Mouse (Mus musculus) lung, adult 18-20 months (tissue): ENCODE measurements around the gene Itga9.
A peak's percentile ranks its signal among the peaks of the same experiment; 100 is the strongest.

Experiments used
- DNase-seq, 2 experiments: peaks; one replicate each; pipeline ENCODE4 v3.0.0; 2022; ENCODE audit warnings: mixed read lengths in 2 of 2

The Itga9 gene

DNA sequence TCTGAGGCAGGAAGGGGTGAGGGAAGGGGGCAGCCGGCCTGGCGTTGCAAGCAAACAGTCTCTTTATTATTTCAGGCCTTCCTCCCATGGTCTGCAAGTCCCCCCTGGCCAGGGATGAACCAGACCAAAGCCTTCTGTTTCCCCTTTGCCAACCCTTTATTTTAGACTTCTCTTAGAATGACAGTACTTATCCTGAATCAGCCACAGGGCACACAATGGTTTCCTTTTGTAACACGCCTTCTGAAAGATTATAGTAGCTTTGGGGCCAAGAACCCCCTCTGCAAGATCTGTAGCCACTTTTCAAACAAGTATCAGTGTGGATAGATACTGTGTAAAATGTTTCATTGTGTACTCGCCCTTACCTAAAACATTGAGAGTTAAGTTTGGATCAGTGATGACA is 178.1 kb downstream of the Itga9 start:
- DNase-seq, result no peak

DNA sequence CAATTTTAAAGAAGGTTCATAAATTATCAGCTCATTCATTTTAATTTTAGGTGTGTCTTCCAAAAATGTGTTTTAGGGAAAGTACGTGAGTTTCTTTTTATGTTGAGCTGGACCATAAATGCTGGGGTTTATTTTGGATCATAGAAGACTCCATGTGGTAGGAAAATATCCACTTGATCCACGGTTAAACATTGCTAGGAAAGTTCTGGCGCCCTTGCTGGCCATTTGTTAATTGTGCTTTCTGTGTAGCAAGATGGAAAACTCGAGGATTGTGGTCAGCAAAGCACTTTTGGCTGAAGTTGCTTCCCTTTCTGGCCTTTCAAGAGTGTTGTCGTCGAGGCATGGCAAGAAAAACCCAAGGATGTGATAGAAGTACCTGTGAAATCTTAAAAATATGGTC is 179.3 kb downstream of the Itga9 start:
- DNase-seq, result no peak

DNA sequence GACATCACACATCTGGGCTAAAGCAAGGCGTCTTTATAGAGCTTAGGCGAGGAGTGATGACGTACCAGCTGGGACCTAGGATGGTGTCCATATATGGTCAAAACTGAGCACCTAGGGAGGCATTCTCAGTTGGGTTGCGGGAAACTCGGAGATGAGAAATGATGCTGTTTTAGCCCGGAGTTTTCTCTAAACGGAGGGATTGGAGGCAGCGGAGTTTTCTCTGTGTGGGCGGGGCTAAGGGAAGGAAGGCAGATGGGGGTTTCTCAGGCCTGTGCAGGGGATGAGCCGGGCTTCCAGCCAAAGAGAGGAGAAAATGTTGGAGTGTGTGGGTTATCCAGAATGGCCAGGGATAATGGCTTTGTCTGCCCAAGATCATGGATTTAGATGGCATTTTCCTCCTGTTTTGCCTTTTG is 182.4 kb downstream of the Itga9 start:
- no peak for DNase-seq

DNA sequence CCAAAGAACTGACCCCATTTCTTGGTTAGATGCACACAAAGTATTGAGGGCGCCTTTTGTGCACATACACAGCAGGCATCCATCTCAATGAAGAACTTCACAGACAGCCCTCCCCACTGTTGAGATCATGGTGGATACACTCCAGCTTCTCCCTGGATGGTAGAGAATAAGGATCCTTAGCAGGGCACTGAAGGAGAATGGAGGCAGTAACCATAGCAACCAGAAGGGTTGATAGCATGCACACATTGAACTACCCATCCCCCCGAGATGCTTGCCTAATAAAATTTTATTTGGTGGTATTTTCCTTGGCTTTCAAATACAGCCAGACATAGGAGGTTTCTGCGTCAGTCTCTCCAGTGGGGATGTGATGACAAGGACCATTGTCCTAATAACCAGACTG is 184.7 kb downstream of the Itga9 start:
- no peak for DNase-seq

DNA sequence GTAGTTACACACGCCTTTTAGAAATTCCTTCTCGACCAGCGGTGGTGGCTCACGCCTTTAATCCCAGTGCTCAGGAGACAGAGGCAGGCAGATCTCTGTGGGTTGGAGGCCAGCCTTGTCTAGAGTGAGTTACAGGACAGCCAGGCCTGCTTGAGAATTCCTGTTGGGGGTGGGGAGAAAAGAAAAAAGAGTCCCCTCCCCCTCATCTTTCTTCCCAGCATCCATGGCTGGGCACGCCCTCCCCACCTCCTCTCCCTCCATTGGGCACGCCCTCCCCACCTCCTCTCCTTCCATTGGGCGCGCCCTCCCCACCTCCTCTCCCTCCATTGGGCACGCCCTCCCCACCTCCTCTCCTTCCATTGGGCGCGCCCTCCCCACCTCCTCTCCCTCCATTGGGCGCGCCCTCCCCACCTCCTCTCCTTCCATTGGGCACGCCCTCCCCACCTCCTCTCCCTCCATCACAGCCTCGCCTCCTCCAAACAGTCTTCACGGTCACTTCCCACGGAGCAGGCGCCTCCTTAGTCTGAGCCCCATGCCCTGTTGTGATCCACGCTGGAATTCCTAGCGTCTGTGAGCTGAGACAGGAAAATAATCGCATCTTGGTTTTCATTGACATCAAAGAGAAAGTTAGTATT is 186.8 kb downstream of the Itga9 start:
- no peak for DNase-seq

DNA sequence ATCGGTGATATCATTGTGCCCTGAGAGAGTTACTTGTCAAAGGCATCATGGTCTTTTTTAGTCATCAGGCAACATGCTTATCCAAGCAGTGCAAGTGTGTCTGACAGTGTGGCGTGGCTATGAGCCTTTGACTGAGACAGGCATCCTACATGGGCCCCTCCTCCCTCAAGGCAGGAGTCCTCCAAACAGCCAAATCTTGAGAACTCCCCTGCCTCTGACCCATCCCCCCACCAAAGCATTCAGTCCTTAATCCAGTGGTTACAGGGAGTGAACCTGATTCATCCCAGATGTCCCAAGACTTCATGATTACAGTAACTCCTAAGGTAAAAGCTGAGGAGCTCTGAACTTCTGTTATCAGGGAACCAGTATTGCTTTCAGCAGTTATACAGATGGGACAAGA is 188.2 kb downstream of the Itga9 start:
- DNase-seq, result no peak

DNA sequence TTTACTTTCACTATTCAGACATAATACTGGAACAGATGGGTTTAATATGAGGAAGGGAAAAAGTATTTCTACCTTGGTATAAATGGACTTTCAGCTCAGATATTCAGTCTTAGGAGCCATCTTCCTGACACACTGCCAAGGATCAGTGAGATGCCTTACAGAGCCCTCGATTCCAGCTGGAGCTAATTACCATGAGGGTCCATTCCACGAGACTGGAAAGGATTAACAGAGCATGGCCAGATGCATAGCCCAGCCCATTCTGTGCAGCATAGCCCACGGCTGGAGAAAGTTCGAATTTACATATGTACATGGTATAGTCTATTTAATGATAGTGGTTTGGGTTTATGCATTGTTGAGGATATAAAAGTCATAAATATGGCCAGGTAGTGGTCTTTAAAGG is 188.8 kb downstream of the Itga9 start:
- no peak for DNase-seq

DNA sequence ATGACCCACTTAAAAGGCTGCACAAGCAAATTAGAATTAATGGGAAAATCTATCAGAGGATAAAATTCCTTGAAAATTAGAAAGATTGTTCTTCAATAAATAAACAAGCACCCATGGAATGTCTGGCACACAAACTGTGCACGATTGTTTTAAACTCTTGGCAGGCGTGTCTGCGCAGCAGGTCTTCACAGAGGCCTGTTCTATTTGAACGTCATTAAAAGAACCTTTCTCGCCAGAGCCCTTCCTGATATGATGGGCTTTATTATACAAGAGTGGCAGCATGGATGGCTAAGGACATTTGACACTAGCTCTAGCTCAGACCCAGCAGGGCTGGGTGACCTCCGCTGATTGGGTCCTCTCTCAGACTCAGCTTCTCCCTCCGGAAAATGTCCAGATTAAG is 192.6 kb downstream of the Itga9 start:
- DNase-seq, result peak in 1 of 2 experiments; percentile 24

DNA sequence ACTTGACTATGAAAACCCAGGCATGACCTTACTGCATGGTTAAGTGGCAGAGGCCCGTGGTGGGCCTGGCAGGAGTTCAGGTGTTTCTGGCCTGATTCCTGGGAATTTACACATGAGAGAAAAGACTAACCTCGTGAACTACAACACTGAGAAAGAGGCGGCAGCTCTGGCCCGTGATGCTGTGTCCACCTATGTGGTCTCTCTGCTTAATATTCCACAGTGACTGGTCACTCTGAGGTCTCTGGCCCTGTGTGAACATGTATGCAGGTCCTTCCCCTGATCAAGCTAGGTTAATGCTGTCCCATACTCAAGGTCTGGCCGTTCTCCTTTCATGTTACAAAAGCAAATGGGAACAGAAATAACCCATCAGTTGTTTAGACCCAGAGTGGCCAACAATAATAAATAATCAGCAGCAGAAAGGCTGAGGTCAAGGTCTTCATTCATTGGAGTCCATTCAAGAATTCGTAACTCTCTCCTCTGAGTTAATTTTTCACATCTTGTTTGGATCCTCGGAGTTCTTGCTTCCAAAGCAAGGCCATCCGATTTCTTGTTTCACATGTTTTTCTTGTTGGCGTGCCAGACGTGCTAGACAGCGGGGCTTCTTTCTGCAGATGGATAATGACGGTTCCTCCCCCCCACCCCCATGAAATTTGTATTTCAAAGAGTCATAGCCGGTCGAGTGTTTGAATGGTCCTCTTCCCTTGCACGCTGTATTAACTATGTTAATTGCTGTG is 194.9 kb downstream of the Itga9 start:
- DNase-seq, result peak; percentile 43 to 46

DNA sequence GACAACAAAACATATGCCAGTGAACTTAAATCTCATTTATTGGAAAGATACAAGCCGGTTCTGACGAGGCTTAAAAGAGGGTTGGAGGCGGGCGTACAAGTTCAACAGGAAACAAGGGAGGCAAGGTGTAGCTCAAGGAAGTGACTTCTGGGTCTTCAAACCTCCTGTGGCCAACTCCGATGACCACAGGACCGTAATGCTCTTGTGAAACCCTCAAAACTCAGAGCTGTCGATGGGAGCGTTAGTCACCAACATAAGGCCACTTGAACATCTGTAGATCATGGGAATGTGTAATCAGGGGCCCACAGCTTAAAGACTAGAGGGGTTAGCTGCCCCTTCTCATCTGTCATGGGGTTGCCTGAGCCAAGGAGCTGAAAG is 195.4 kb downstream of the Itga9 start:
- DNase-seq, result no peak

DNA sequence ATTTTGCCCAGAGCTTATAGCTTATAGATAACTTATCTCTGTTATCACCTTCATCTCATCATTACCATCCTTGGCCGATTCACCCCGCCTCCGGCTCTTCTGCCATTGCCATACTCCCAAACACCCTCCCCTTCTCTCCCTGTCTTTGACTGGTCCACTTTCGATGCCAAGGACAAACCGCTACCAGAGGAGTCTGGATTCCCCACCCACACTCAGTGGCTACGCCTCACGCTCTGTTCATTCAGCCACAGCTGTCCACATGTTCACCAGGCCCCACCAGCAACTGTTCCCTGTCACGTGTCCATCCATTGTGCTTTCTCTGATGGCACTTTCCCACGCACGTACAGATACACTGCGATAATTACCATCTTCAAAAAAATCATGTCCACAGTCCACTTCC is 195.9 kb downstream of the Itga9 start:
- DNase-seq, result no peak

DNA sequence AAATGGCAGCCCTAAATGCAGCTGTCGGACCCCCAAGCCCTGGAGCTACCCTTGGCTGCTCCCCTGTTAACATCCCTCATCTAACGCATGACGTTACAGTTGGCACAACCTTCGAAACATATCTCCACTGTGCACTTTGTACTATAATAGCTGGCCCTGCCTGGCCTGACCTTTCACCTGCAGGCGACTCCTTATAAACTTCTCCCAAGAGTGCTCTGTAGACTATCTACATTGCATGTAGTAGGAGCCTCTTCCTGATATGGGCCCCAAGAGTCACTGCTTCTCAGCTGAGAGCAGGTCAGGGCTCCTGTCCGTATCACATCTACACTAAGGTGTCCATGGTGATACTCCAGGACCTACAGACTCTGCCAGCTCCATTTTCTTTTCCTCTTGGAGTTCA is 199.2 kb downstream of the Itga9 start:
- DNase-seq, result no peak

DNA sequence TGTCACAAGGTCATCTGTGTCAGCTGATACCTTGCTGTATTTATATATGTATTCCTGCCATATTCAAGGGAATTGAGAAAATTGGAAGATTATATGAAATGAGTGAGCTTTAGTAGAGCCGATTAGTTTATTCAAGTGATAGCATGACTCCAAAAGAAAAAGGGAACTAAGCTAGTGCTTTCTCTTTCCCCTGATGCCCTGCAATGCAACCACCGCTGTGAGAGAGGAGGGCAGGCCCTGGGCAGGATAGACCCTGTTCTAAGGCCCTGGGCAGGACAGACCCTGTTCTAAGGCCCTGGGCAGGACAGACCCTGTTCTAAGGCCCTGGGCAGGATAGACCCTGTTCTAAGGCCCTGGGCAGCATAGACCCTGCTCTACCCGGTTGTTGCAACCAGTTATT is 201.2 kb downstream of the Itga9 start:
- no peak for DNase-seq

DNA sequence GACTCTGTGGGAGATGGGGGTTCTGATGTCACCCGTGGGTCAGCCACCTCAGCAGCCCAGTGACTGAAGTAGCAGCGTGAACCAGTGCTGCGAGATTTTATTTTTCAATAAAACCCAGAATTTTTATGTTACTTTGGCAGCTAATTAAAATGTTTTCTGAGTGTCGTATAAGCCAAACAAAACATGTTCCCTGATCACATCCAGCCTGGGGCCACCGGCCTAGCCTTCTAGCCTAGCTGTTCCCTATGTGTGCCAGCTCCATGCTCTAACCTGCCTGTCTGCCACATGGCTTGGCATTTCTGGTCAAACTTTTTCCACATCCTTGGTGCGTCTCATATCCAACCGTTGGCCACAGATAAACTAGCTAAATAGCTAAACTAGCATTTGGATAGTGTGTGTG is 205.7 kb downstream of the Itga9 start:
- no peak for DNase-seq

DNA sequence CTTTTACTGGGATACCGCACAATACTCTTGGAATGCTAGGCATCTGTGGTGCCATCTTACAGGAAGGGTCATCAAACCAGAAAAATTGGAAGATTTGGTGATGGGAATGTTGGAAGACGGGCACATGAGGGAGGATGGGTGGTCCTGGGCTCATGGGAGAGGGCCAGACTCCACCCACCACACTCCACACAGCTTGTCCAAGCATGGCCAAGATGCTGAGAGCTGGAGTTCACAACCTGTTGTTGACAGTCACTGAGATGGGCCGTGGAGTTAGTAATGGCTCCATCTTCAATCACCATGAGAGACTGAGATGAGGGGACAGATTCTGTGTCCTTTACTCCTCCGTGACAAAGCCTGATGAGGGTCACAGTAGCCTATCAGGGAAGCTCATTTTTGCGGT is 207.0 kb downstream of the Itga9 start:
- no peak for DNase-seq

DNA sequence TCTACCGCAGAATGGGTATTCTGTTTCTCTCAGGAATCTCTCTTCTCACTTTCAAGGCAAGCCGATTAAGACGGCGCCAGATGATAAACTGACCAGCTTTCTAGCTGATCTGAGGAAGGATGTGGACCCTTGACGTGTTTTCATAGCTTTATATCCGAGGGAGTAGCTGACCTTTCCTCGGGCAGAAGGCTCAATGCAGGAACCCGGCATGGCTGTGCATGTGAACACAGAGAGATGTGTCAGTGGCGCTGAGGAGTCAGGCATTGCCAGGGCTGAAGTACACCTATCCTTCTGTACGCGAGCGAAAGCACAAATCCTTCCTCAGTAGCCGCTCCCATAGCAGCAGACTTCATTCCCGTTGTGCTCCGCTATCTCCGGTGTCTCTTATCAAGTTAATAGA is 207.6 kb downstream of the Itga9 start:
- no peak for DNase-seq

DNA sequence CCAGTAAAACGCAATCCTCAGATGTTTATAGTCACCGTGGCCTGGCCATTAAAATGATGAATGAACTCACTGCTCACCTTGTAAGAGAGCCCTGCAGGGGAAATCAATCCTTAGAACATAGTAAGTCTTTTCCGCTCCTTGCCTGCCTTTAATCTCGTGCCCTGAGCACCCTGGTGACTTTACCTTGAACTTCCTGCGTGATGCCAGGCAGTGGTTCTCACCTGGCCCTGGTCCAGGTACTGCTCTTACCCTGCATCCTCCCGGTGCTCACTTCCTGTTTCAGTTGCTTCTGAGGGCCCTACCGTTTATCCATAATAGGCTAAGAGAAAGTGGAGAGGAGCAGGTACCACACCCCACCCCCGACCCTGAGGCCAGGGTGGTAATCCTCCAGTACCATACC is 208.0 kb downstream of the Itga9 start:
- no peak for DNase-seq

DNA sequence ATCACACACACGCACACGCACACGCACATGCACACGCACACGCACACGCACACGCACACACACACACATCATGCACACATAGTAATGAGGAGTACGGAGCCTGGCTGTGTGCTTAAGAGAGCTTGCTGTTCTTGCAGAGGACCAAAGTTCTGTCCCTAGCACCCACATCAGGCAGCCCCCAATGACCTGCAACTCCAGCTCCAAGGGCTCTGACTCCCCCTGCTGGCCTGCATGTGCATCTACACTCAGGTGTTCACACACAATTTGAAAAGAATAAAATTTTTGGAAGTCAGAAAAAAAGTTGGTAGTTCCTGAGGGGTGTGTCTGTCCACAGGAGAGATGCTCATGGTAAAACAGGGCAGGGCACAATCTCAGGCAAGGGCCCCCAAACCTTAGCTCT is 209.1 kb downstream of the Itga9 start:
- no peak for DNase-seq

DNA sequence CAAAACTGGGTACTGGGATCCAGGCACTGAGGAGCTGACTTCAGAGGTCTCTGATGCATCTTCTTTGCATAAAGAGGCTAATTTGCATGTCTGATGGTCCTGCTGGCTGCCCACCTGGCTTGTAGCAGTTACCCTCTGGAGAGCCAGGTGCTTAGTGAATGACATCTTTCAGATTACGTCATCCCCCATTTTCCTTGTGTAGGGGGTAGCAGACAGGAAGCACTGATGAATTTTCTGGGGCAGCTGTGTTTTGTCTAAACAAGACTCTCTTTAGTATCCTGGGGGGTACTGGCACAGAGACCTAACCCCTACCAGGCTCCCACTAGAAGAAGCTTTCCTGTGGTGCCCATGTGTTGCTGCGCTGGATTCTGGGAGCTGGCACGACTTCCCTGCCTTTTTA is 212.0 kb downstream of the Itga9 start:
- no peak for DNase-seq

DNA sequence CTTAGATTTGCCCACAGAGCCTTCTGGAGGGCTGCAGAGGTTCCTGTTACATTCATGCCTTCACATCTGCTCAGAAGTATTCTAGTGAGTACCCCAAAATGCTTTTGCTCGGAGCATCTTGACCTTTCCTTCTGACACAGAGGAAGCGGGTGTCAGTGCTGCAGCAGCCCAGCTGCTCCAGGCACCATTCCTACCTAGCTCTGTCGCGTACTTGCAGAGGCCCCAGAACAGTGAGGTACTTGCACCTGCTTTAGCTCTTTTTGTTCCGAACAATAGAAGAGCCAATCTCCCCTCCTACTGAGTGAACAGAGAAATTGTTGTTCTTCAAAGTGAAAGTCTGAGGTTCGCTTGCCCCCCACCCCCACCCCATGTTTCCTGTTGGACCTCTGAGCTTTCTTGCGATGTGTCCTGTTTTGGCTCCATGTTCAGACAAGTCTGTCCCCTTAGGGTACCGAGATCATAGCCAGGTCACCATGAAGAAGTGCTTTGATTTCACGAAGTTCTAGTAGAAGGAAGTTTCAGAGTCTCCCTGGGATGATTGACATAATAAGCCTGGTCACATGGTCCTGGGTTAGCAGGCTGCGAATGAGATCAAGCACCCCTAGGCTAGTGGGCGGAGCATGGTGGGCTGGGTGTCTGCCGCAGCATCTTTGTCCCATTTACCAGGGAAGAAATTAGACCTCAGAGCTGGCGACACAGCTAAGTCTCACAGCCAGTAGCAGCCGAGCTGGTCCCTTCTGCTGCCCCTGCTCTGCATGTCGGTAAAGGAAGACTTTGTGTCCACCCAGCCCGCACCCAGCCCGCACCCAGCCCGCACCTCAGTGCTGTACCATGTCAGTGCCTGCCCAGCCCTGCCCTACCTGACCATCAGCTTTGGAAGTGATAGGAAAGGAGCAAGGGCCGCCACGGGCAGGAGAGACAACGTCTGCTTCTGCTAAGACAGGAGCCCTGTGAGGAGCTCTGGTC is 215.0 kb downstream of the Itga9 start:
- DNase-seq, result peak; percentile 31 to 53

DNA sequence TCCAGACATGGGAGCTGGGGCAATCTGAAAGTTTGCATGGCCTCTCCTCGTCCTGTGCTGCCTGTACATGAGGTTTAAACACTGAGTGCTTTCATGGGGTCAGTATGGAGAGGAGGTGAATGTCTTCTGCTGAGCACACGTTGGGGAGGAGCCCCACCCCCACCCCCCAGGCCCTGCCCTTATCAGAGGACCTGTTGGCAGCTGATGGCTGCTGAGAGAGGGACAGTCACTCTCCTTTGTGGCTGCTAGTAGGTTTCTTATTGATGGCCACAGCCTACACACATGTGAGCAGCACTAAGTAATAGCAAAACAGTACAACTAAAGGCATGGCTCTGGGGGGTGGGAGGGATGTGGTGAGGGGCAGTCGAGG is 215.7 kb downstream of the Itga9 start:
- DNase-seq, result no peak

DNA sequence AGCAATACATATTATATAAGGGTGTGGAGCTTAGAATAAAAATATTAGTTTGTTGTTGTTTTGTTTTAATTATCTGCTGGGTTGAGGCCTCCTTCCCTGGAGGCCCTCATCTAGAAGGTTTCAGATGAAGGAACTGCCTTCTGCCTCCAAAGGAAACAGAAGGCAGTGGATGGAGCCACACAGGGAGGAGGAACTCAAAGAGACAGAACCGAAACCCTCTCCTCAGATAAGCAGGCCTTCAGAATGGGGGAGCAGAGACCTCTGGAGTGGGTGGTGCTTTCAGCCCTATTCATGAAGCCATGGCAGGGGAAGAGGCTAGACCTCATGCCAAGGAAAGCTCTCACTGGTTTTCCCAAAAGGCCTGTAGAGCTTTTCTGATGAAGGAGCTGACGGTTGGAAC is 216.1 kb downstream of the Itga9 start:
- no peak for DNase-seq

DNA sequence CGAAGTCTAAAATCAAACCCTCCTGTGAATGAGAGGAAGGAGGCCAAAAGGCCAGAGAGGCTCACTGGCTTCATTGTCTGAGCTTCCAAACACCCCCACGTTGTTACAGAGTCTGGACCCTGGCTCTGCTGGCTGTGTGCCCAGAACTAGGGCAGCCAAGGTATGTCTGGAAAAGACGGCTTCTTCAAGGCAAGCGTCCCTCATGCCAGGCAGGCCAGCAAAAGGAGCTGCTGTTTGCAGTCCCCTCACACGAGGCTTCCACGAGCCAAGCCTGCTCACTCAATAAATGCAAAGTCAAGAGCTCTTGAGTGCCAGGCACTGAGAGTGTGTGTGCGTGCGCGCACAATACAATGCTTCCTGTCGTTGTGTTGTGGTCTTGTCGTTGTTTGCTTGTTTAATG is 224.6 kb downstream of the Itga9 start:
- DNase-seq, result peak; percentile 40 to 58

DNA sequence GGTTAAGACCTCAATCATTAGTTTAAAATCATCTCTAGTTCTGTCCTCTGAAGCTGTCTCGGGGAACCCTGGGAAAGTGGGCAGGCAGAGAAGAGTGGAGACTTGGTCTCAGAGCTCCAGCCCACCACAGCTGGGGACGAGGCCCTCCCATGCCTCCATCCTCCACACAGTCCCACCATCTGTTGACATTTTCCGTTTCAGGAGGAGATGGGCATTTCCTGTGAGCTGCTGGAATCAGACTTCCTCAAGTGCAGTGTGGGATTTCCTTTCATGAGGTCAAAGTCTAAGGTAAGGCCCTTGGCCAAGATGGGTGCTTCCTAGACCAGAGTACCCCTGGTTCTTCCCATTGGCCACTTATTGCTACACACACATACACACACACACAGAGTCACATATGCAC is 226.0 kb downstream of the Itga9 start:
- DNase-seq, result no peak
